Mouse (Mus musculus) gastrocnemius, adult 8-10 months (tissue): ENCODE results near the gene Fbxo40. TPM values are rescaled to one million over a fixed set of nuclear protein-coding genes. Genes with fewer than 3 reads are reported as not detected.

Experiments
- DNase-seq, 2 experiments: peaks; one replicate each; pipeline ENCODE4 v3.0.0; 2022; ENCODE audit warnings: low spot score in 2 of 2
- total RNA-seq, 4 experiments: library from RNA; stranded (reverse); gene quantifications; 2 replicates each; pipeline ENCODE4 v1.2.4; 2022

The Fbxo40 gene
- total RNA-seq, result 100 to 1,000 TPM; 312 to 390 (median 343) TPM

GRCm38 (mm10) chr16:36989999-36990625 is at the start of gene Fbxo40:
Gene Fbxo40 (minus strand): TSS chr16:36990467.
- DNase-seq, result peak in 1 of 2 experiments; percentile 56

GRCm38 (mm10) chr16:37034751-37035150 is 44.5 kb upstream of the Fbxo40 start:
- DNase-seq, result no peak

GRCm38 (mm10) chr16:37031996-37032395 is 41.7 kb upstream of the Fbxo40 start:
- DNase-seq, result no peak

GRCm38 (mm10) chr16:37027581-37027980 is 37.3 kb upstream of the Fbxo40 start:
- no peak for DNase-seq

- no peak for DNase-seq
Observed at GRCm38 (mm10) chr16:37012336-37012735, 22.1 kb upstream of the Fbxo40 start.

- no peak for DNase-seq
Observed at GRCm38 (mm10) chr16:37011922-37012289, 21.6 kb upstream of the Fbxo40 start.

- peak; percentile 85 to 87 for DNase-seq
Observed at GRCm38 (mm10) chr16:37011061-37011921, 21.0 kb upstream of the Fbxo40 start, which contains the start of gene Polq. Gene Polq (plus strand): TSS chr16:37011786.

- no peak for DNase-seq
Observed at GRCm38 (mm10) chr16:37010370-37010769, 20.1 kb upstream of the Fbxo40 start.

GRCm38 (mm10) chr16:37009262-37009661 is 19.0 kb upstream of the Fbxo40 start:
- DNase-seq, result no peak

- no peak for DNase-seq
Observed at GRCm38 (mm10) chr16:36999366-36999972, 9.2 kb upstream of the Fbxo40 start.

GRCm38 (mm10) chr16:36997650-36998049 is 7.4 kb upstream of the Fbxo40 start:
- no peak for DNase-seq

GRCm38 (mm10) chr16:36989493-36989892 is 774 bp downstream of the Fbxo40 start:
- peak in 1 of 2 experiments; percentile 55 for DNase-seq

GRCm38 (mm10) chr16:36988066-36988465 is 2.2 kb downstream of the Fbxo40 start:
- no peak for DNase-seq

- no peak for DNase-seq
Observed at GRCm38 (mm10) chr16:36987399-36987798, 2.9 kb downstream of the Fbxo40 start.

GRCm38 (mm10) chr16:36985636-36986042 is 4.6 kb downstream of the Fbxo40 start:
- no peak for DNase-seq

GRCm38 (mm10) chr16:36983796-36984195 is 6.5 kb downstream of the Fbxo40 start:
- no peak for DNase-seq

GRCm38 (mm10) chr16:36979127-36979526 is 11.1 kb downstream of the Fbxo40 start:
- DNase-seq, result no peak

- no peak for DNase-seq
Observed at GRCm38 (mm10) chr16:36963415-36963814, 26.9 kb downstream of the Fbxo40 start.

- no peak for DNase-seq
Observed at GRCm38 (mm10) chr16:36955106-36955505, 35.2 kb downstream of the Fbxo40 start.

- DNase-seq, result no peak
Observed at GRCm38 (mm10) chr16:36951029-36951428, 39.2 kb downstream of the Fbxo40 start.

- DNase-seq, result no peak
Observed at GRCm38 (mm10) chr16:36949614-36950336, 40.5 kb downstream of the Fbxo40 start.
